Mouse (Mus musculus) intestine, postnatal 0 days (tissue): Measurements from ENCODE around the gene Slc4a1. TPM values are rescaled to one million over a fixed set of nuclear protein-coding genes. Genes with fewer than 3 reads are reported as not detected.

ENCODE experiments used
- ATAC-seq: fragments of 200-750 bp; cut with Nextera tagmentation; 2 replicates; pipeline ENCODE4 v1.8.0; 2017; ENCODE audit warnings: mild to moderate bottlenecking, moderate TSS enrichment, moderate library complexity
- H3K27ac ChIP-seq: fragments of 300-500 bp; sonication (generic); 2 replicates; pipeline ENCODE4 v1.5.1; 2014; ENCODE audit warnings: mild to moderate bottlenecking, low read depth, low read length, moderate library complexity
- H3K27me3 ChIP-seq: fragments of 300-500 bp; sonication (generic); replicated peaks from 2 replicates; pipeline ENCODE4 v1.6.1; 2014; ENCODE audit warnings: low read length, mixed read lengths; ENCODE audit not compliant: control insufficient read depth, insufficient read depth
- H3K36me3 ChIP-seq: fragments of 300-500 bp; sonication (generic); 2 replicates; pipeline ENCODE4 v1.6.1; 2014; ENCODE audit warnings: mild to moderate bottlenecking, moderate library complexity; ENCODE audit not compliant: control insufficient read depth, insufficient read depth
- H3K4me1 ChIP-seq: fragments of 300-500 bp; sonication (generic); replicated peaks from 2 replicates; pipeline ENCODE4 v1.6.1; 2014; ENCODE audit warnings: antibody characterized with exemption, low read length, mixed read lengths; ENCODE audit not compliant: control insufficient read depth, insufficient read depth
- H3K4me2 ChIP-seq: fragments of 300-500 bp; sonication (generic); replicated peaks from 2 replicates; pipeline ENCODE4 v1.6.1; 2014; ENCODE audit warnings: low read depth, mild to moderate bottlenecking, moderate library complexity
- H3K4me3 ChIP-seq: fragments of 300-500 bp; sonication (generic); 2 replicates; pipeline ENCODE4 v1.5.1; 2014; ENCODE audit warnings: low read depth, low read length
- H3K9ac ChIP-seq: fragments of 300-500 bp; sonication (generic); 2 replicates; pipeline ENCODE4 v1.6.1; 2014; ENCODE audit warnings: mild to moderate bottlenecking, low read depth, low read length
- H3K9me3 ChIP-seq: fragments of 300-500 bp; sonication (generic); 2 replicates; pipeline ENCODE4 v1.6.1; 2016; ENCODE audit warnings: mixed run types; ENCODE audit not compliant: control insufficient read depth
- CTCF ChIP-seq: sonication (generic); IDR thresholded peaks from 2 replicates; pipeline ENCODE4 v1.5.1; 2016; ENCODE audit warnings: low read depth, mild to moderate bottlenecking, control low read depth, antibody characterized with exemption, moderate library complexity
- WGBS: fragments of 180-500 bp; shearing (Covaris S2); extraction: QIAGEN DNeasy Blood & Tissue Kit; methylation state at CpG from one replicate; pipeline ENCODE4 v1.1.7; 2014; 5-methylcytosine and 5-hydroxymethylcytosine counted together
- polyA plus RNA-seq: library from polyadenylated mRNA; unstranded; fragments of >200 nt; fragmentation: Nextera tagmentation; extraction: Ambion mirVana; gene quantifications from 2 replicates; pipeline ENCODE4 v1.2.1, GENCODE M21; 2015

Slc4a1 gene
- polyA plus RNA-seq, 1 experiment from 2014 or later, result 0.29 TPM

- WGBS, result 0% methylated on average over 31 of the region's 77 CpGs
- Histone ChIP-seq H3K27me3 (no peaks in the 10 kb centered on the region; the same call in 1 of the 2 replicates), H3K9ac (peak overlapping the region; percentile 98), H3K9me3 (no peaks in the 10 kb centered on the region), H3K4me3 (peak overlapping the region; percentile 97), H3K4me2 (peak overlapping the region; percentile 89), H3K4me1 (no peaks in the 10 kb centered on the region), H3K36me3 (peaks cover 16% of the 10 kb centered on the region), H3K27ac (peak overlapping the region; percentile 99)
- ATAC-seq, result peak; percentile 39
- no peak for TF ChIP-seq CTCF
Observed at GRCm38 (mm10) chr11:102317901-102318575, 48.0 kb downstream of the Slc4a1 start.

GRCm38 (mm10) chr11:102317298-102317900 lies 48.6 kb downstream of the Slc4a1 start:
- ATAC-seq, result peak; percentile 61
- Histone ChIP-seq H3K27me3 (no peaks in the 10 kb centered on the region), H3K4me2 (peak overlapping the region; percentile 89), H3K9ac (peak overlapping the region; percentile 98), H3K27ac (peak overlapping the region; percentile 99), H3K4me3 (peak overlapping the region; percentile 97), H3K9me3 (no peaks in the 10 kb centered on the region), H3K4me1 (no peaks in the 10 kb centered on the region), H3K36me3 (peaks cover 23% of the 10 kb centered on the region)
- peak; percentile 34; the same call in 1 of the 2 replicates for TF ChIP-seq CTCF
- 2% methylated on average over 67 of the region's 87 CpGs for WGBS

GRCm38 (mm10) chr11:102316572-102317297 lies 49.3 kb downstream of the Slc4a1 start:
- H3K4me3 ChIP-seq, result peak overlapping the region; percentile 97
- H3K36me3 ChIP-seq, result peaks cover 29% of the 10 kb centered on the region
- ATAC-seq, result peak; percentile 66
- H3K9ac ChIP-seq, result peak overlapping the region; percentile 98
- TF ChIP-seq CTCF, result peak; percentile 38
- peak overlapping the region; percentile 99 for H3K27ac ChIP-seq
- under 1% methylated on average over 56 of the region's 80 CpGs for WGBS
- no peaks in the 10 kb centered on the region for H3K4me1 ChIP-seq
- H3K4me2 ChIP-seq, result peak overlapping the region; percentile 89
- H3K9me3 ChIP-seq, result no peaks in the 10 kb centered on the region
- H3K27me3 ChIP-seq, result no peaks in the 10 kb centered on the region

GRCm38 (mm10) chr11:102315690-102316571 lies 50.1 kb downstream of the Slc4a1 start:
- peak overlapping the region; percentile 99 for H3K27ac ChIP-seq
- no peak for TF ChIP-seq CTCF
- 10% methylated on average over 14 of the region's 14 CpGs for WGBS
- H3K9ac ChIP-seq, result peak overlapping the region; percentile 98
- H3K4me1 ChIP-seq, result no peaks in the 10 kb centered on the region; the same call in 1 of the 2 replicates
- H3K27me3 ChIP-seq, result no peaks in the 10 kb centered on the region
- no peak for ATAC-seq
- no peaks in the 10 kb centered on the region for H3K9me3 ChIP-seq
- H3K4me3 ChIP-seq, result peak overlapping the region; percentile 97
- H3K4me2 ChIP-seq, result peak overlapping the region; percentile 89
- peaks cover 36% of the 10 kb centered on the region for H3K36me3 ChIP-seq

GRCm38 (mm10) chr11:102314321-102314720 lies 51.7 kb downstream of the Slc4a1 start:
- Histone ChIP-seq H3K4me1 (no peaks in the 10 kb centered on the region; the same call in 1 of the 2 replicates), H3K27ac (no peak overlapping the region), H3K36me3 (peaks cover 40% of the 10 kb centered on the region), H3K27me3 (no peaks in the 10 kb centered on the region), H3K4me2 (no peak overlapping the region), H3K9me3 (no peaks in the 10 kb centered on the region), H3K9ac (no peak overlapping the region), H3K4me3 (no peak overlapping the region)
- no peak for ATAC-seq
- TF ChIP-seq CTCF, result no peak
- 73% methylated on average over 12 of the region's 12 CpGs for WGBS
